Mouse (Mus musculus) forebrain, embryonic 13.5 days (tissue): ENCODE data around the gene Zfp330. TPM values are rescaled to one million over a fixed set of nuclear protein-coding genes. Genes with fewer than 3 reads are reported as not detected.

Experiments
- ATAC-seq: fragments of 200-750 bp; cut with Nextera tagmentation; 2 replicates; pipeline ENCODE4 v1.8.0; 2017
- H3K27ac ChIP-seq: fragments of 300-500 bp; sonication (generic); 2 replicates; pipeline ENCODE4 v1.5.1; 2015; ENCODE audit warnings: inconsistent platforms, mild to moderate bottlenecking, moderate library complexity
- H3K27me3 ChIP-seq: fragments of 300-500 bp; sonication (generic); 2 replicates; pipeline ENCODE4 v1.6.1; 2015; ENCODE audit warnings: mild to moderate bottlenecking, inconsistent platforms
- H3K36me3 ChIP-seq: fragments of 300-500 bp; sonication (generic); 2 replicates; pipeline ENCODE4 v1.6.1; 2015; ENCODE audit warnings: mild to moderate bottlenecking, inconsistent platforms; ENCODE audit not compliant: poor library complexity, severe bottlenecking
- H3K4me1 ChIP-seq: fragments of 300-500 bp; sonication (generic); 2 replicates; pipeline ENCODE4 v1.6.1; 2015; ENCODE audit warnings: inconsistent platforms
- H3K4me2 ChIP-seq: fragments of 300-500 bp; sonication (generic); 2 replicates; pipeline ENCODE4 v1.6.1; 2015; ENCODE audit warnings: inconsistent platforms, mild to moderate bottlenecking, moderate library complexity
- H3K4me3 ChIP-seq: fragments of 300-500 bp; sonication (generic); 2 replicates; pipeline ENCODE4 v1.5.1; 2015; ENCODE audit warnings: mild to moderate bottlenecking, inconsistent platforms
- H3K9ac ChIP-seq: fragments of 300-500 bp; sonication (generic); 2 replicates; pipeline ENCODE4 v1.6.1; 2015; ENCODE audit warnings: mild to moderate bottlenecking, inconsistent platforms
- H3K9me3 ChIP-seq: fragments of 300-500 bp; sonication (generic); replicated peaks from 2 replicates; pipeline ENCODE4 v1.6.1; 2016; ENCODE audit warnings: inconsistent platforms
- WGBS: fragments of 180-500 bp; shearing (Covaris S2); methylation state at CpG from one replicate; pipeline ENCODE4 v1.1.7; 2015; 5-methylcytosine and 5-hydroxymethylcytosine counted together
- polyA plus RNA-seq: library from polyadenylated mRNA; unstranded; fragments of >200 nt; fragmentation: Nextera tagmentation; extraction: Ambion mirVana; gene quantifications from 2 replicates; pipeline ENCODE4 v1.2.1, GENCODE M21; 2015

Gene Zfp330
- polyA plus RNA-seq, result 74.8 and 82.7 TPM in 2 replicates

- Histone ChIP-seq H3K4me2 (peak within 1 kb of the TSS; percentile 93), H3K4me1 (peaks cover 23% of the 10 kb centered on the region), H3K36me3 (peaks cover 28% of the 10 kb centered on the region), H3K27ac (peak within 1 kb of the TSS; percentile 51; the same call in 1 of the 2 replicates), H3K27me3 (no peaks in the 10 kb centered on the region), H3K4me3 (peak within 1 kb of the TSS; percentile 95), H3K9ac (peak within 1 kb of the TSS; percentile 89), H3K9me3 (no peaks in the 10 kb centered on the region)
- WGBS, result 1% methylated on average over 15 of the region's 16 CpGs
- ATAC-seq, result peak; percentile 99
Measured at GRCm38 (mm10) chr8:82774093-82774422, at the start of gene Zfp330. Gene Zfp330 (minus strand): TSS chr8:82774160.

GRCm38 (mm10) chr8:82777945-82778344, 4.0 kb upstream of the Zfp330 start:
- Histone ChIP-seq H3K4me2 (no peak overlapping the region), H3K4me3 (no peak overlapping the region), H3K36me3 (no peaks in the 10 kb centered on the region), H3K9me3 (no peaks in the 10 kb centered on the region), H3K9ac (no peak overlapping the region), H3K27me3 (no peaks in the 10 kb centered on the region), H3K27ac (no peak overlapping the region), H3K4me1 (peaks cover 18% of the 10 kb centered on the region)
- 90% methylated on average over 3 of the region's 3 CpGs for WGBS
- no peak for ATAC-seq

- H3K9ac ChIP-seq, result no peak overlapping the region
- no peak overlapping the region for H3K4me3 ChIP-seq
- no peak overlapping the region for H3K4me2 ChIP-seq
- H3K27ac ChIP-seq, result no peak overlapping the region
- peaks cover 1% of the 10 kb centered on the region for H3K36me3 ChIP-seq
- H3K4me1 ChIP-seq, result peaks cover 23% of the 10 kb centered on the region
- H3K27me3 ChIP-seq, result no peaks in the 10 kb centered on the region
- no peaks in the 10 kb centered on the region for H3K9me3 ChIP-seq
- ATAC-seq, result no peak
- WGBS, result 89% methylated on average over 3 of the region's 3 CpGs
Measured at GRCm38 (mm10) chr8:82777406-82777805, 3.4 kb upstream of the Zfp330 start.

GRCm38 (mm10) chr8:82774482-82774881, 522 bp upstream of the Zfp330 start:
- ATAC-seq, result peak; percentile 71
- H3K9ac ChIP-seq, result peak overlapping the region; percentile 89
- peak overlapping the region; percentile 95 for H3K4me3 ChIP-seq
- no peaks in the 10 kb centered on the region for H3K27me3 ChIP-seq
- H3K4me1 ChIP-seq, result peaks cover 23% of the 10 kb centered on the region
- no peaks in the 10 kb centered on the region for H3K9me3 ChIP-seq
- 55% methylated on average over 6 of the region's 6 CpGs for WGBS
- no peak overlapping the region for H3K27ac ChIP-seq
- H3K4me2 ChIP-seq, result peak overlapping the region; percentile 93
- H3K36me3 ChIP-seq, result peaks cover 27% of the 10 kb centered on the region

GRCm38 (mm10) chr8:82773332-82774092, 448 bp downstream of the Zfp330 start:
- Histone ChIP-seq H3K27ac (peak overlapping the region; percentile 51; the same call in 1 of the 2 replicates), H3K9ac (peak overlapping the region; percentile 89), H3K4me2 (peak overlapping the region; percentile 93), H3K4me1 (peaks cover 23% of the 10 kb centered on the region), H3K27me3 (no peaks in the 10 kb centered on the region), H3K36me3 (peaks cover 34% of the 10 kb centered on the region), H3K9me3 (no peaks in the 10 kb centered on the region), H3K4me3 (peak overlapping the region; percentile 95)
- 6% methylated on average over 32 of the region's 35 CpGs for WGBS
- no peak; the same call in 1 of the 2 replicates for ATAC-seq

GRCm38 (mm10) chr8:82770886-82771285, 3.1 kb downstream of the Zfp330 start:
- 90% methylated on average over 3 of the region's 3 CpGs for WGBS
- H3K27ac ChIP-seq, result no peak overlapping the region
- ATAC-seq, result no peak
- H3K36me3 ChIP-seq, result peaks cover 57% of the 10 kb centered on the region
- no peak overlapping the region for H3K4me2 ChIP-seq
- 0 out of 2 replicates have a peak overlapping the region, but pooled peaks have one; percentile 37 for H3K9ac ChIP-seq
- no peaks in the 10 kb centered on the region for H3K27me3 ChIP-seq
- peaks cover 20% of the 10 kb centered on the region for H3K4me1 ChIP-seq
- no peak overlapping the region for H3K4me3 ChIP-seq
- H3K9me3 ChIP-seq, result no peaks in the 10 kb centered on the region

- Histone ChIP-seq H3K9ac (no peak overlapping the region), H3K9me3 (no peaks in the 10 kb centered on the region), H3K27me3 (no peaks in the 10 kb centered on the region), H3K4me3 (no peak overlapping the region), H3K36me3 (peaks cover 30% of the 10 kb centered on the region), H3K4me1 (no peaks in the 10 kb centered on the region), H3K4me2 (no peak overlapping the region), H3K27ac (no peak overlapping the region)
- no peak for ATAC-seq
- WGBS, result 42% methylated on average over 2 of the region's 2 CpGs
Measured at GRCm38 (mm10) chr8:82759071-82759470, 14.9 kb downstream of the Zfp330 start.

GRCm38 (mm10) chr8:82754946-82755345, 19.0 kb downstream of the Zfp330 start:
- 96% methylated on average over 14 of the region's 14 CpGs for WGBS
- Histone ChIP-seq H3K9me3 (peaks cover 11% of the 10 kb centered on the region; the same call in 1 of the 2 replicates), H3K4me3 (no peak overlapping the region), H3K36me3 (no peaks in the 10 kb centered on the region), H3K27me3 (no peaks in the 10 kb centered on the region), H3K4me1 (no peaks in the 10 kb centered on the region), H3K4me2 (no peak overlapping the region), H3K9ac (no peak overlapping the region), H3K27ac (no peak overlapping the region)
- no peak for ATAC-seq

- H3K9me3 ChIP-seq, result peaks cover 6% of the 10 kb centered on the region; the same call in 1 of the 2 replicates
- no peak overlapping the region for H3K27ac ChIP-seq
Measured at GRCm38 (mm10) chr8:82746617-82747016, 27.3 kb downstream of the Zfp330 start.

GRCm38 (mm10) chr8:82743905-82744904, 29.8 kb downstream of the Zfp330 start:
- WGBS, result 50% methylated on average over 10 of the region's 10 CpGs

More at GRCm38 (mm10) chr8:82746617-82747016, 27.3 kb downstream of the Zfp330 start:
- Histone ChIP-seq H3K9ac (no peak overlapping the region), H3K4me3 (no peak overlapping the region), H3K27me3 (no peaks in the 10 kb centered on the region), H3K36me3 (no peaks in the 10 kb centered on the region), H3K4me1 (no peaks in the 10 kb centered on the region), H3K4me2 (no peak overlapping the region)
- no peak for ATAC-seq

More at GRCm38 (mm10) chr8:82743905-82744904, 29.8 kb downstream of the Zfp330 start:
- no peaks in the 10 kb centered on the region for H3K36me3 ChIP-seq
- H3K9me3 ChIP-seq, result peaks cover 6% of the 10 kb centered on the region; the same call in 1 of the 2 replicates
- H3K9ac ChIP-seq, result no peak overlapping the region
- ATAC-seq, result peak; percentile 91
- no peaks in the 10 kb centered on the region for H3K4me1 ChIP-seq
- H3K4me2 ChIP-seq, result no peak overlapping the region
- no peak overlapping the region for H3K27ac ChIP-seq
- H3K27me3 ChIP-seq, result no peaks in the 10 kb centered on the region
- no peak overlapping the region for H3K4me3 ChIP-seq
